Mouse (Mus musculus) heart, adult 2 months (tissue): ENCODE measurements around the gene Cd180. TPM values are rescaled to one million over a fixed set of nuclear protein-coding genes. Genes with fewer than 3 reads are reported as not detected.

Experiments
- DNase-seq, 2 experiments: peaks; one replicate each; pipeline ENCODE4 v3.0.0; 2021
- H3K27ac ChIP-seq: fragments of 200-600 bp; 2 replicates; pipeline ENCODE4 v1.8.1; 2022
- H3K27me3 ChIP-seq: fragments of 200-500 bp; 2 replicates; pipeline ENCODE4 v1.6.1; 2012; ENCODE audit warnings: mild to moderate bottlenecking, low read length, inconsistent platforms, mixed read lengths; ENCODE audit not compliant: control insufficient read depth, insufficient read depth
- H3K36me3 ChIP-seq: fragments of 200-500 bp; 2 replicates; pipeline ENCODE4 v1.6.1; 2012; ENCODE audit warnings: low read length, inconsistent platforms; ENCODE audit not compliant: control insufficient read depth, insufficient read depth
- H3K4me1 ChIP-seq: fragments of 200-500 bp; 2 replicates; pipeline ENCODE4 v1.6.1; 2011; ENCODE audit warnings: low read length; ENCODE audit not compliant: control insufficient read depth, insufficient read depth
- H3K4me3 ChIP-seq: fragments of 200-600 bp; 2 replicates; pipeline ENCODE4 v1.8.1; 2022
- H3K79me2 ChIP-seq: fragments of 200-500 bp; replicated peaks from 2 replicates; pipeline ENCODE4 v1.6.1; 2012; ENCODE audit warnings: mild to moderate bottlenecking, inconsistent platforms, low read length, moderate library complexity, mixed read lengths; ENCODE audit not compliant: control insufficient read depth, insufficient read depth
- H3K9ac ChIP-seq: fragments of 200-500 bp; 2 replicates; pipeline ENCODE4 v1.6.1; 2012; ENCODE audit warnings: low read depth, mild to moderate bottlenecking, control low read depth, inconsistent platforms, low read length, mixed read lengths
- CTCF ChIP-seq: fragments of 200-600 bp; IDR thresholded peaks from 2 replicates; pipeline ENCODE4 v1.8.1; 2022; ENCODE audit warnings: antibody characterized with exemption, mild to moderate bottlenecking, moderate library complexity
- EP300 ChIP-seq: fragments of 200-500 bp; IDR thresholded peaks from 2 replicates; pipeline ENCODE4 v1.6.1; 2011; ENCODE audit warnings: low read depth, low read length, control low read depth; ENCODE audit not compliant: insufficient read depth
- POLR2A ChIP-seq: fragments of 200-500 bp; IDR thresholded peaks from 2 replicates; pipeline ENCODE4 v1.6.1; 2011; ENCODE audit warnings: mild to moderate bottlenecking, low read depth, low read length, control low read depth; ENCODE audit not compliant: insufficient read depth
- WGBS: fragments of 180-500 bp; shearing (Covaris S2); methylation state at CpG from one replicate; pipeline ENCODE4 v1.1.7; 2018; 5-methylcytosine and 5-hydroxymethylcytosine counted together
- intact Hi-C: fragments of 180-260 bp; cut with DNase I; formaldehyde crosslinking; loops from one replicate; pipeline ENCODE4 v1.15.1; 2025
- polyA plus RNA-seq: library from polyadenylated mRNA; depleted of rRNA; stranded (reverse); fragments of >200 nt; gene quantifications from 2 replicates; pipeline ENCODE4 v1.2.3, GENCODE M21; 2012
- total RNA-seq, 2 experiments: library from RNA; stranded (reverse); gene quantifications; 2 replicates each; pipeline ENCODE4 v1.2.3; 2021

The Cd180 gene
- total and polyA plus RNA-seq, 3 experiments: 0.32 to 1.6 (median 1.3) TPM

DNA sequence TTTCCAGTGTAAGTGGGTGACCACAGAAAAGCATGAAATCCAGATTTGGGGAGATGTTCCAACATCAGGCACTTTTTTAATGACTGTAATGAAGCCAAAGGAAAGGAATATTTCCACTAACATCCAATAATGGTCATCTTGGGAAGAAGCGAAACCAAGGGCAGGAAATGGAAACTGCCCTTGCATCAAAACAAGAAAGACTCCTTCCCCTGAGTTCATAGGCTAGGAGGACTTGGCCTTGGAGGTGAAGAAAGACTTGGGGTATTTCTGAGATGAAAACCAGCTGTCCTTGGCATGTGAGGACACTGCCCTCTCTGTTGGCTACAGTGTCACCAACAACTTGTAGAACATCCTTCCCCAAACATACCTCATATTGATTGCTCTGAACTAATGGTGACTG, 5.2 kb upstream of the Cd180 start:
- no peaks in the 10 kb centered on the region for H3K79me2 ChIP-seq

DNA sequence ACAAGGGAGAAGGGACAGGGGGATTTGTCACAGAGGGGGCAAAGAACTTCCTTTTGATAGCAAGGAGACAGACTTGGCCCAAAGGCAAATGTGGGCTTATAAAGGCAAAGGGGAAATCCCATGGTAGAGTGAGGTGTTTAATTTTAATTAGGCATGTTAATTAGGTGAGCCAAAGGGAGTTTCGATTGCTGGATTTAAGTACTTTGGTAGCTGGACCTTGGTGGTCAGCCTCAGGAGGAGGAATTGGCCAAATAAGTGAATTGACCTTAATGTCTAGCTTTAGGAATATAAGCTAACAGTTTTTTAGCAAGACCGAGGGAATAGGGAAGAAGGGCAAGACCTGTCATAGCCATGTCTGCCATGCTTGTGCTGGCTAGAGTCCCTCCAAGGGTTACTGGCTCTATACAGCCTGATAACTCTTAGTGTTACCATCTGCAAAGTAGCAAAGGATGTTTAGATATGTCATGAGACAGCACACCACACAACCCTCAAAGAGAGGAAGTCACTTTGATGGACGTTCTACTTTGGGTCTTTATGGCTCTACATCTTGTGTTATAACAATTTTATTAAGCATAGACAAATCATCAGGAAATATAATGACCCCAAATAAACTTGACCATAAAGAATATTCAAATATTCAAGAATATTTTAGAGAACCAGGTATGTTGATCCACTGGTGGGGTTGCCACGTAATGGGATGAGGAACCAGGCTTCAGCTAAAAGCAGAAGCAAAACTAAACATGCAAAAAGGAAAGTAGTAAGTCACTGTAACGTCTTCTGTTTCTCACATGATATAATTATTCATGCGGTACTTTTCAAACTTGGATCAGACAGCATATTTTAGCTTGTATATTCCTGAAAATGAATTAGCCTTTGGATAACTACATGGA, 3.9 kb upstream of the Cd180 start:
- intact Hi-C loops: no loop called here
- H3K36me3 ChIP-seq: peaks cover 2% of the 10 kb centered on the region; the same call in 1 of the 2 replicates
- DNase-seq: no peak
- WGBS: 88% methylated on average over 6 of the region's 6 CpGs
- no peaks in the 10 kb centered on the region for H3K27me3 ChIP-seq
- H3K9ac ChIP-seq: no peak overlapping the region
- H3K4me3 ChIP-seq: no peak overlapping the region
- H3K79me2 ChIP-seq: no peaks in the 10 kb centered on the region
- peaks cover 7% of the 10 kb centered on the region for H3K4me1 ChIP-seq
- no peak for TF ChIP-seq POLR2A
- no peak for TF ChIP-seq CTCF
- no peak for TF ChIP-seq EP300
- H3K27ac ChIP-seq: no peak overlapping the region

More for the DNA sequence above, 5.2 kb upstream of the Cd180 start:
- H3K9ac ChIP-seq: no peak overlapping the region
- peaks cover 4% of the 10 kb centered on the region for H3K4me1 ChIP-seq
- TF ChIP-seq CTCF: no peak
- TF ChIP-seq EP300: no peak
- peaks cover 2% of the 10 kb centered on the region; the same call in 1 of the 2 replicates for H3K36me3 ChIP-seq
- no peak for DNase-seq
- H3K27me3 ChIP-seq: no peaks in the 10 kb centered on the region
- H3K27ac ChIP-seq: no peak overlapping the region
- WGBS: 65% methylated on average over 1 of the region's 1 CpGs
- intact Hi-C loops: no loop called here
- H3K4me3 ChIP-seq: no peak overlapping the region

DNA sequence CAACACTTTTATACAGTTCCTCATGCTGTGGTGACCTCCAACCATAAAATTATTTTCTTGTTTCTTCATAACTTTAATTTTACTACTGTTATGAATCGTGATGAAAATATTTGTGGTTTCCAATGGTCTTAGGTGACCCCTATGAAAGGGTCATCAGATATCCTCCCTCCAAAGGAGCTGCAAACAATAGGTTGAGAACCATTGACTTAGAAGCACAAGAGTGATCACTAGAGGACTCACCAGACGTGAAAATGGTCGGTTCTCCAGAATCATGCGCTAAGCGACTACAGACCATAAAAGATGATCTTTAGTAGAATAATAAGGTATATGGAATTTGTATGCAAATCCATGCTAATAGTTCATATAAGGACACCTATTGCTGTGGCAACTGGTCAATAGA, 3.2 kb upstream of the Cd180 start:
- WGBS: 81% methylated on average over 5 of the region's 5 CpGs
- DNase-seq: no peak
- Histone ChIP-seq H3K4me1 (peaks cover 7% of the 10 kb centered on the region), H3K79me2 (no peaks in the 10 kb centered on the region), H3K27ac (no peak overlapping the region), H3K36me3 (peaks cover 2% of the 10 kb centered on the region; the same call in 1 of the 2 replicates), H3K4me3 (no peak overlapping the region), H3K9ac (no peak overlapping the region), H3K27me3 (no peaks in the 10 kb centered on the region)
- intact Hi-C loops: no loop called here
- TF ChIP-seq EP300 (no peak), POLR2A (no peak), CTCF (no peak)

DNA sequence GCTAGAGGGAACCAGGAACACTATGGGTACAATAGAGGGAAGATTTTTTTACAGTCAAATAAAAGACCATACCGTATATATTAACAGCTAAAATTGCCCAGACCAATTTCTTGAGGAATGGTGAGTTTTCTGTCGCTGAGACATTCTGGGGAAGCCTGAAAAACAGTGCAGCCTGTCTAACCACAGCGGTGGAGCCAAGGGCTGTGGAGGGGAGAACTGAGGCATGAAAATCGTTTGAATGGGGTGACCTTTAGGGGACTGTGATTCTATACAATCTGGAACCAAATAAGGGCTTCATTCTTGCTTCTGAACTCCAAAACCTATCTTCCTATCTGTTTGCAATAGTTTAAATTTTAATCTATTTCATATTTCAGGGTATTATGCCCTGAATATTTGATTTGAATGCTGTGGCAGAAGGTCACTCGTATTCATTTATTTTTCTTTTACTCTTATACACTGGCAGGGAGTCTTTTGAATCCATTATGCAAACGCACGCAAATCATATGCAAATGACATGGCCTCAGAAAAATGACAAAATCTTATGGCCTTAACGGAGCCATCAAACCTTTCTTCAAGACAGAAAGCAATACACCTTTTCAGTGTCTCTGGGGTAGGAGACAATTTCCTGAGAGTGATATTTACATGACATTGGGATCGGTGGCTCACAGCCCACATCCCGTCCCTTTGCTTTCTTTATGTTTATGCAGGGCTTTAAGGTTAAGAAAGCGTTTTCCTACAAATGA, 1.8 kb upstream of the Cd180 start:
- Histone ChIP-seq H3K27ac (no peak overlapping the region), H3K36me3 (peaks cover 2% of the 10 kb centered on the region; the same call in 1 of the 2 replicates), H3K27me3 (no peaks in the 10 kb centered on the region), H3K4me3 (no peak overlapping the region), H3K79me2 (no peaks in the 10 kb centered on the region), H3K4me1 (peaks cover 7% of the 10 kb centered on the region), H3K9ac (no peak overlapping the region)
- no peak for DNase-seq
- WGBS: 83% methylated on average over 11 of the region's 11 CpGs
- intact Hi-C loops: no loop called here
- TF ChIP-seq CTCF (no peak), POLR2A (no peak), EP300 (no peak)

GRCm38 (mm10) chr13:102694154-102694553, 796 bp downstream of the Cd180 start:
- no peak for TF ChIP-seq EP300
- TF ChIP-seq POLR2A: no peak
- no peak for TF ChIP-seq CTCF
- Histone ChIP-seq H3K36me3 (peaks cover 2% of the 10 kb centered on the region; the same call in 1 of the 2 replicates), H3K4me1 (peaks cover 7% of the 10 kb centered on the region), H3K79me2 (no peaks in the 10 kb centered on the region), H3K4me3 (no peak overlapping the region), H3K27me3 (no peaks in the 10 kb centered on the region), H3K9ac (no peak overlapping the region), H3K27ac (no peak overlapping the region)
- intact Hi-C loops: no loop called here
- 89% methylated on average over 7 of the region's 7 CpGs for WGBS
- DNase-seq: no peak
